Mouse (Mus musculus): ENCODE measurements around the gene Tsr3. TPM values are rescaled to one million over a fixed set of nuclear protein-coding genes. Genes with fewer than 3 reads are reported as not detected.
"Not testable (repeated sequence)": the region's sequence is repeated elsewhere in the genome, so short reads cannot be mapped to it uniquely, and the experiment has no call there.

Gene Tsr3
- total RNA-seq (2018; cell fraction: chromatin; rRNA removed) = 10 to 100 TPM in 15 of 26 experiments, 1 to 10 TPM in 11; 3.5 to 19.9 (median 10.7) TPM
- 10 to 100 TPM in 21 of 26 experiments, 1 to 10 TPM in 5; 8.2 to 22.3 (median 14.3) TPM for total RNA-seq (2018; cell fraction: cytosol; rRNA removed)
- total RNA-seq (2018; cell fraction: nucleus; rRNA removed) = 10 to 100 TPM in 18 of 26 experiments, 1 to 10 TPM in 8; 5.0 to 21.4 (median 13.3) TPM
- 9.3 to 15.0 TPM (median 12.1 TPM) in 3 replicates for polyA plus RNA-seq (2018)

DNA sequence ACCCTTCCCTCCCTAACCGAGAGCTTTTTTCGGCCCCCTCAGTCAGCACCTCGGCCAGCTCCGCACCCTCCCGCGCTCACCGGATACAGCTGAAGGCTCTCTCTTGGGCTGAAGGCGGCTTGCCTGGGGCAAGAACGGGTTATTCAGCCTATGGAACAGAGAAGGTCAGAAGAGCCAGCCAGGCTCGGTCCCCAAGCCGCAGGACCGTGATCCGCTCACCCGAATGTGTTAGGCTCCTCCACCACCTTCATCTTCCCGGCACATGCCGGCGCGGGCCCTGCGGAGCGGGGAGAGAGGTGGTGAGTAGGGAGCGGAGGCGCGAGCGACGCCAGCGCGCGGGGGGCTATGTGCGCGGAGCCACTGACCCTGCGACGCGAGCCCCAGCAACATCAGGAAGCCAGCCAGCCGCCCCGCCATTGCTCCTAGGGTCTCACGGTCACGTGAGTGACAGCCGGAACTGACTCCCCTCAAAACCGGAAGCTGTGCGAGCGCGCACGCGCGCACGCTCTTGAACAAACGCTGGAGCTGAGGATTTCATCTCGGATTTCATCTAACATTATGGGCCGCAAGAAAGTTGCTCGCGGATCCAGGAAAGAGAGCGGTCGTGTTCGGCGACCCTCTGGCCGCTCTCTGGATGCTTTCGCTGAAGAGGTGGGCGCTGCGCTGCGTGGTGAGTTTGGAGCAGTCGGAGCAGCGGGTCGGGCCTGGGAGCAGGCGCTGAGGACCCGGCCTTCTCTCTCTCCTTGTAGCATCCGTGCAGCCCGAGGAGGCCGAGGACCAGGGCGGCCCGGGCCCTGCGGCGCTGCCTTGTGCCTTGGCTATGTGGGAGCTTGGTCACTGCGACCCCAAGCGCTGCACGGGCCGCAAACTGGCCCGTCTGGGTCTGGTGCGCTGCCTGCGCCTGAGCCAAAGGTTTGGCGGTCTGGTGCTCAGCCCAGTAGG, at the start of gene Tsr3, which contains the start of gene Gnptg:
Tsr3 (plus strand) TSS at position 476 of the 942 bp plus-strand sequence.
Gnptg (minus strand) TSS at position 430 of the 942 bp plus-strand sequence.
- H3K27ac ChIP-seq = no peak within 1 kb of the TSS
- peaks cover 15% of the 10 kb centered on the region; the same call in 1 of the 2 replicates for H3K36me3 ChIP-seq (ENCODE audit: inconsistent target)
- WGBS (ENCODE audit: missing documents) = 1% methylated on average over 80 of the region's 80 CpGs
- H3K79me2 ChIP-seq (ENCODE audit: inconsistent target) = peaks cover 14% of the 10 kb centered on the region
- H3K4me3 ChIP-seq (ENCODE audit: inconsistent target) = peak within 1 kb of the TSS; percentile 62

DNA sequence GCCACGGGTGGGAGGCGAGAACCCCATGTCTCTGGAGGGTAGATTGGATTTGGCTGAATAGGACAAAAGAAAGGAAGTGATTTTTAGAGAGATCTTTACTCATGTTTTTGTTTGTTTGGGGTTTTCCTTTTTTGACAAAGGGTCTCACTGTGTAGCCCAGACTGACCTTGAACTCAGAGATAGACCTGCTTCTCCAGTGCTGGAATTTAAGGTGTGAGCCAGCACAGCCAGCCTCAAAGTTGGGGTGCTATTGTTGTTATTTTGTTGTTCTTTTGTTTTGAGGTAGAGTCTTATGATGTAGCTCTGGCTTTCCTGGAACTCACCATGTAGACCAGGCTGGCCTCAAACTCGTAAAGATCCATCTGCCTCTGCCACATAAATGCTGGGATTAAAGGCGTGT, 37.6 kb upstream of the Tsr3 start:
- no peak overlapping the region for H3K4me3 ChIP-seq (ENCODE audit: inconsistent target)
- WGBS (ENCODE audit: missing documents) = 96% methylated on average over 4 of the region's 4 CpGs
- no peak overlapping the region for H3K27ac ChIP-seq
- peaks cover 61% of the 10 kb centered on the region for H3K36me3 ChIP-seq (ENCODE audit: inconsistent target)
- H3K79me2 ChIP-seq (ENCODE audit: inconsistent target) = peaks cover 2% of the 10 kb centered on the region; the same call in 1 of the 2 replicates

DNA sequence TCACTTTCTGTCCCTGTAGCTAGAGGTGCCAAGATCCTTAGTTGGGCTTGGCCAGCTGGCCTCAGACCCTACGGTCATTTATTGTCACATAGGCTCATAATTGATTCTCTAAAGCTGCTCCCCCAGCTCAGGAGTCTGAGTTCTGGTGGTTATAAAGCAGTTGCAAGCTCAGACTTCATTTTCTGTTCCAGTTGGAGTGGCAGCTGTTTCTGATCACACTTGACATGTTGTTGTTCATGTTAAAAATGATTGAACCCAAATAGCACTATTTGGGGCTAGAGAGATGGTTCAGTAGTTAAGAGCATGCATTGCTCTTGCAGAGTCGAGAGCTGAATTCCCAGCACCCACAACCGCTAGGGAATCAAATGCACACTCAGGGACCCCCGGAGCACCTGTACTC, 30.0 kb upstream of the Tsr3 start:
- 98% methylated on average over 4 of the region's 4 CpGs for WGBS (ENCODE audit: missing documents)
- Histone ChIP-seq H3K79me2 (ENCODE audit: inconsistent target) (no peaks in the 10 kb centered on the region), H3K4me3 (ENCODE audit: inconsistent target) (no peak overlapping the region), H3K27ac (no peak overlapping the region), H3K36me3 (ENCODE audit: inconsistent target) (peaks cover 81% of the 10 kb centered on the region)

DNA sequence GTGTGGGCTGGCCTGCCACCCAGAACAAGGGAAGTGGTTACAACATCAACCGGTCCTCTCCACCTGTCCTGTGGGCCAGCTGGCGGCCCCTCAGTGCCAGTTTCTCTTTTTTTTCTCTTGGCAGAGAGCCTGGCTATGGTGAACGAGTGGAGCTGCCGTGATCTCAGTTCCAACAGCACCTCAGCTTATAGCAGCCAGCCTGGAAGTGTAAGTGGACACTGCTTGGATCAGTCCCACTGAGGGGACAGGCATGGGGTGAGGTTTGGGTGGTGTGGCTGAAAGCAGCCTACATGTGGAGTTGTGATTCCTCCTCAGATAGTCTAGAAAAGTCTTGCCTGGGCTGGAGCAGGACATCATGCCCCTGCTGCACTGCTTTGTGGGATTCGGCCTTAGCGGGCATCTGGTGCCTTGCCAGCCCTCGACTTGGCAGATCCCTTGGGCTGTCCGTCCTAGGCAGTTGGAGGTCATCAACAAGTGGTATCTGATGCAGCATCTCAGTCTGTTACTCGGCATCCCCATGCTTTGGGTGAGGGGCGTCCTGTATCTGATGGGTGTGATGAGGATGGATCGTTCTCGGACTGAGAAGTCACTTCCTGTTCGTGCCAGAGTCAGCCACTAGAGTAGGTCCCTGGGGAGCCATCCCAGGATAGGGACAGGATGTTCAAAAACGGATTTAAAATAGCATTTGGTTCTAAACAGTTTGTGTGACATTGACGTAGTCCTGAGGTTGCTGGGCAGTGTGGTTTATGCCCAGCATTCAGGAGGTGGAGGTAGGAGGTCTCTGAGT, 29.1 kb upstream of the Tsr3 start:
- H3K27ac ChIP-seq = no peak overlapping the region
- no peak overlapping the region for H3K4me3 ChIP-seq (ENCODE audit: inconsistent target)
- peaks cover 81% of the 10 kb centered on the region for H3K36me3 ChIP-seq (ENCODE audit: inconsistent target)
- WGBS (ENCODE audit: missing documents) = 72% methylated on average over 15 of the region's 15 CpGs
- H3K79me2 ChIP-seq (ENCODE audit: inconsistent target) = no peaks in the 10 kb centered on the region

DNA sequence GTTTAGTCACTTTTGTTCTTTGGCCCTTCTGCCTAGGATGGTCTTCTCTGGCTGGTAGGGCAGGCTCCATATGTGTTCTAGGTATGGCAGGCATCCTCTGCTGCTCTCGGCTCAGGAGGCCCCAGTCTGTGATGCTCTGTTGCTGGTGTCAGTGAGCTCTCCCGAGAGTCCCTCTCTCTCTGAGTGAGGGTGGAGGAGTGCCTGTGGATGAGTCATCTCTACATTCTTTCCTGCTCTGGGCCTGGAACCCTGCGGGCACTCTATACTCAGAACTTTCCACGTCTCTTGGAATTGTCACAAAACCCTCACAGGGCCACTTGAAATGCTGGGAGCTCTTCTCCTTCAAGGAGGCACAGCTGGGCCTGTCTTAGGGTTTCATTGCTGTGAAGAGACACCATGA, 28.3 kb upstream of the Tsr3 start:
- no peaks in the 10 kb centered on the region for H3K79me2 ChIP-seq (ENCODE audit: inconsistent target)
- no peak overlapping the region for H3K4me3 ChIP-seq (ENCODE audit: inconsistent target)
- H3K36me3 ChIP-seq (ENCODE audit: inconsistent target) = peaks cover 82% of the 10 kb centered on the region
- H3K27ac ChIP-seq = no peak overlapping the region
- WGBS (ENCODE audit: missing documents) = 87% methylated on average over 4 of the region's 4 CpGs

DNA sequence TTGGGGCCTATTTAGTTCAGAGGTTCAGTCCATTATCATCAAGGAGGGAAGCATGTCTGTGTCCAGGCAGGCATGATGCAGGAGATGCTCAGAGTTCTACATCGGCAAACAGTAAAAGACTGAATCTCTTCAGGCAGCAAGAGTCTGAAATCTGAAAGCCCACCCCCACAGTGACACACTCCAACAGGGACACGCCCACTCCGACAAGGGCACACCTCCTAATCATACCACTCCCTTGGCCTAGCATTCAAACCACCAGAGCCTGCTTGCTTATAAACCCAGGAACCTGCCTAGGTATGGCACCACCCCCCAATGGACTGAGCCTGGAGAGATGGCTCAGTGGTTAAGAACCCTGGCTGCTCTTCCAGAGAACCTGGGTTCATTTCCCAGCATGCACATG, 24.5 kb upstream of the Tsr3 start:
- 92% methylated on average over 1 of the region's 3 CpGs for WGBS (ENCODE audit: missing documents)
- Histone ChIP-seq H3K4me3 (ENCODE audit: inconsistent target) (no peak overlapping the region), H3K36me3 (ENCODE audit: inconsistent target) (peaks cover 60% of the 10 kb centered on the region), H3K27ac (no peak overlapping the region), H3K79me2 (ENCODE audit: inconsistent target) (no peaks in the 10 kb centered on the region)

DNA sequence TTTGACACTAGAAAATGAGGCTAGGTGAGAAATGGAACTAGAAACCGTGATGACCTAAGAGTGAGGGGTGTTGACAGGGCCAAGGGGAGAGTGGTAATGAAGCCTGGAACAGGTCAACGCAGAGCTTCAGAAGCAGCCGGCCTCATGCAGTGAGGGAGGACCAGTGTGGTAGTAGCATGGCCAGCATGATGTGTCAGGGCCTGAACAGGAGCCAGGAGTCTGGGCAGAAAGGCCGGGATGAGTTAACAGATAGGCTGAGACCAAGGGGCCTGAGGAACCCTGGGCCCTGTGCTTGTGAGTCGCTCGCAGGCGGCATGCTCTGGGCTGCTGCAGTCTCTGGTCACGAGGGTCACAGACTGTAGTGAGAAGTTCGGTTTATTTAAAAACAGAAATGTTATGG, 21.0 kb upstream of the Tsr3 start:
- Histone ChIP-seq H3K27ac (no peak overlapping the region), H3K79me2 (ENCODE audit: inconsistent target) (no peaks in the 10 kb centered on the region), H3K4me3 (ENCODE audit: inconsistent target) (no peak overlapping the region), H3K36me3 (ENCODE audit: inconsistent target) (peaks cover 32% of the 10 kb centered on the region)
- whole genome bisulfite sequencing (ENCODE audit: missing documents) = 95% methylated on average over 9 of the region's 9 CpGs

DNA sequence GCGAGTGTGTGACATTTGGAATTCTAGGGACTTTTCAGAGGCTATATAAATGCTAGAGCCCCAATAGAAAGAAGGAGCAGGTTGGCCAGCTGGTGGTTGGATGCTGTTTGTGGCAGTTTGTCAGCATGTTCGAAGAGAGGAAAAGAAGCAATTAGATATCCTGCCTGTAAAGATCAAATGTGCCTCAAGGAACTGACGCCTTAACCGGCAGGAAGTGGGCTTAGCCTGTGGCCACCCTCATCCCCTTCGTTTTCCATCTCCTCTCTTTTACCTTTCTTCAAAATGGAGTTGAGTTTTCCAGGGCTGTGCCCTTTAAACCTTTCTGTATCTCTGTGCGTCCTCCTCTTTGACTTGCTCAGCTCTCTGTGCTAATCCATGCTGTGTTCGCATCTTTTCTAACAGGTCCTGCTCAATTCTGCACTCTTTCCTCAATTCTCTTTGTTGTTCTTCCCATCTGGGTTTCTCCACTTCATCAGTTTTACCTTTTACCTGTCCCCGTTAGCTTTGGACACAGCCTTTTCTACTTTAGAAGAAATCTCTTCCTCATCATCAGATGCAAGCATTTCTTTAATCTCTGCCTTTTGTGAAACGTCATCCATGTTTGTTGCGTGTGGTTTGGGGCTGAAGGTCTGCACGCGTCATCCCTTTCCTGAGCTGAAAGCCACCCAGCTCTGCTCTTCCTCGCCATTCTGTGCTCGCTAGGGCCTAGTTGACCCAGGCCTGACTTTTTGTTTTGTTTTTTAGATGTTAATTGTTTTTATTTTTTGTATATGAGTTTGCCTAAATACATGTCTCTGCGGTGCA, 20.3 kb upstream of the Tsr3 start:
- 85% methylated on average over 15 of the region's 15 CpGs for WGBS (ENCODE audit: missing documents)
- H3K79me2 ChIP-seq (ENCODE audit: inconsistent target) = no peaks in the 10 kb centered on the region
- H3K36me3 ChIP-seq (ENCODE audit: inconsistent target) = peaks cover 25% of the 10 kb centered on the region
- no peak overlapping the region for H3K27ac ChIP-seq
- no peak overlapping the region for H3K4me3 ChIP-seq (ENCODE audit: inconsistent target)

DNA sequence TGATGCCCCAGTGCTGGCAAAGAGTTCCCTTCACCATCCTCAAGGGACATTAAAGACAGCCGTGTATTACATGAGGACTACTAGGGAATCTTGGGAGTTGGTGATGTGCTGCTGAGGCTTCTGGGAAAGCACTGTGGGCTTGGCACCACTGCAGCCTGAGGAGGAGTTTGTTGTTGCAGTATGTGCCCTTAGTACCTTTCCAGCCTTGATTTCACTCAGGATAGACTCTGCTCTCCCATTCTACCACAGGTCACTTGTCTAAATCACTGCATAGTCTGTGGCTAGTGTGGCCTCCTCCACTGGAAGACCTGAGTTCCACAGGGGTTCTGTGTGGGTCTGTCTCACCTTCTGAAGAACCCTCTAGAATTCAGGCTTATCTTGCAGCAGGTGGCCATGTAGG, 19.2 kb upstream of the Tsr3 start:
- H3K27ac ChIP-seq = no peak overlapping the region
- 92% methylated on average over 1 of the region's 1 CpGs for WGBS (ENCODE audit: missing documents)
- peaks cover 14% of the 10 kb centered on the region for H3K36me3 ChIP-seq (ENCODE audit: inconsistent target)
- no peak overlapping the region for H3K4me3 ChIP-seq (ENCODE audit: inconsistent target)
- H3K79me2 ChIP-seq (ENCODE audit: inconsistent target) = no peaks in the 10 kb centered on the region

DNA sequence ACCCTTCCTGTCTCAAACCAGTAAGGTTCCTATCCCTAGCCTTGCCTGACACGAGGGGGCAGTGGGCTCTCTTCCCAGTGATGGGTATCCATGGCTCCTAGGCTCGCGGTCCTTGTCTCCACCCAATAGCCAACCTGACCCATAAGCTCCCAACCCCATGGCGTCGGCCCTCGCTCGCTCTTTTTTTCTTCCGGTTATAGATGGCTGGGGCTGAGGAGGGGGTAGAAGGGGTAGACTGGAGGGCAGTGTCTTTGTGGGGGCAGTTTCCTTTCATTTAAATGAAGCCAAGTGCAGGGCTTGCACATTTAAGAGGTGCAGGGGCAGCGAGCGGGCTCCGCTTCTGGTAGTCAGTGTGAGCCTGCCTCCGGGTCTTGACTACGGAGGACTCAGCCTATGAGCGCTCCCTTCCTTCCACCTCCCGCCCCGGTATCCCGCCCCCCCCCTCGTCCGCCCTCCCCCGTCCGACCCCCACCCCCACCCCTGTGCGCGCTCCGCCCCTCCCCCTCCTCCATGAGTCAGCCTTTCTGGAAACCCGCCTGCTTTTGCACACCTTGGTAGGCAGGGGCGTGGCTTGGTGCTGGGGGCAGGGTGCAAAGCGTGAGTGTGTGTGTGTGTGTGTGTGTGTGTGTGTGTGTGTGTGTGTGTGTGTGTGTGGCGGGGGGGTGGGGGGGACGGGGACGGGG, 18.0 kb upstream of the Tsr3 start:
- Histone ChIP-seq H3K27ac (no peak overlapping the region), H3K4me3 (ENCODE audit: inconsistent target) (peak overlapping the region; percentile 22; the same call in 1 of the 2 replicates), H3K36me3 (ENCODE audit: inconsistent target) (peaks cover 11% of the 10 kb centered on the region; the same call in 1 of the 2 replicates), H3K79me2 (ENCODE audit: inconsistent target) (no peaks in the 10 kb centered on the region)
- WGBS (ENCODE audit: missing documents) = 14% methylated on average over 15 of the region's 30 CpGs

DNA sequence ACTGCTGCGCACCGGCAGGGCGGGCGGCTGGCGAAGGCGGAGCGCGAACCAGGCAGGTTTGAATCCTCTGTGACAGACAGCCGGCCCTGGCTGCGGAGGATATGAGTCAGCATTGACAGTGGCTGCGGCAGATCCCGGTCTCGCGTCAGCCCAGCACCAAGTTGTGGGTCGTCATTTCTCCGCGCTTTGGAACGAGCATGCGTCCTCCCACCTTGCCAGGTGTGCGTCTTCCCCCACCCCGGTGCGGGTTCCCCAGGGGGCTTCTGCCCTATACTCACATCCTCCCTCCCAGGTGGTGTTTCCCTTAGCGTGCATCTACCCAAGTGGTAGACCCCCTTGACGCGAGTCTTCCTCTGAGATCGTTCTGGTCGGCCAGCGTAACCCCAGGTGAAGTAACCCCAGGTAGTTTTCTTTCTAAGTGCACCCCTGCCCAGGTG, 17.4 kb upstream of the Tsr3 start:
- not testable (repeated sequence) for H3K27ac ChIP-seq; H3K4me3 ChIP-seq (ENCODE audit: inconsistent target); H3K79me2 ChIP-seq (ENCODE audit: inconsistent target)
- WGBS (ENCODE audit: missing documents) = 11% methylated on average over 13 of the region's 28 CpGs
- H3K36me3 ChIP-seq (ENCODE audit: inconsistent target) = peaks cover 11% of the 10 kb centered on the region; the same call in 1 of the 2 replicates

DNA sequence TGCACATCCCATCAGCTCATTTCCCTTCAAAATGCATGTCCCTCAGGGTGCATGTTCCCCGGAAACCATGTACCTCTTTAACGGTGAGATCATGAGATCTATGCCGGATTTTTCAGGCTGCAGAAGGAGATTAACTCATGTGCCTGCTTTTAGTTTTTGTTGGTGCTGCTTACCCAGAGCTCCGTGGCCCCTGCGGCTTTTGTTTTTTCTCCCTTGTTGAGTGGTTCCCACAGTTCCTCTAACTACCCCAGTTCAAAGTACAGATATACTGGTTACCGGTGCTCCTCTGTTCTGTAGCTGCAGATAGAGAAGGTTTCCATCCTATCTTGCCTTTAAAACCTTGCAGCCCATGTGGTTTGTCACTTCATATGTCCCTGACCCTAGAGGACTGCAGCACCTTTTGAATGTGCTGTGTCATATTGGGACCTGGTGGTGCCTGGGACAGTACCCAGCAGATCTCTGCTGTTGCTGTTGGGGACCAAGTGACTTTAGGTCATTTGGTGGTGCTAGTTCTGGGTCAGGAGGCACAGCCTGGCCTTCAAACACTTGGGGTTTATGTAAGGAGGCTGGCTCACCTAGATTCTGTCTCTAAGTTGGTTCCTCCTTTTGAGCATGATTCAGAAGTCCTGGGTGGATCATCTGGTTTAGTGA, 16.9 kb upstream of the Tsr3 start:
- Histone ChIP-seq H3K79me2 (ENCODE audit: inconsistent target) (no peaks in the 10 kb centered on the region), H3K27ac (no peak overlapping the region), H3K4me3 (ENCODE audit: inconsistent target) (no peak overlapping the region), H3K36me3 (ENCODE audit: inconsistent target) (peaks cover 11% of the 10 kb centered on the region; the same call in 1 of the 2 replicates)
- 20% methylated on average over 6 of the region's 6 CpGs for WGBS (ENCODE audit: missing documents)
